Mouse (Mus musculus) neutrophil, adult 65 days (primary cell): ENCODE measurements around the gene Ss18l2. TPM values are rescaled to one million over a fixed set of nuclear protein-coding genes. Genes with fewer than 3 reads are reported as not detected.

Experiments
- total RNA-seq: library from RNA; stranded (reverse); gene quantifications from 2 replicates; pipeline ENCODE4 v1.2.4, GENCODE M21; 2023

The Ss18l2 gene
- total RNA-seq = 18.0 and 18.3 TPM in 2 replicates

GRCm38 (mm10) chr9:121709898-121710583 is at the start of gene Ss18l2:
Gene Ss18l2, plus strand, starts transcription at chr9:121710329.

GRCm38 (mm10) chr9:121704646-121705625 is 5.2 kb upstream of the Ss18l2 start, which contains the start of gene Sec22c:
Gene Sec22c, minus strand, starts transcription at chr9:121705490.

GRCm38 (mm10) chr9:121718792-121719318 is 8.7 kb downstream of the Ss18l2 start, which contains the start of gene Nktr:
Gene Nktr, plus strand, starts transcription at chr9:121719169.

GRCm38 (mm10) chr9:121759091-121760081 is 49.3 kb downstream of the Ss18l2 start, which contains the start of gene Zfp651:
Gene Zfp651, plus strand, starts transcription at chr9:121759330.

Other genes starting within 250 kb of the Ss18l2 start
- gene Cck, start 214.6 kb upstream of the Ss18l2 start, total RNA-seq = not detected in 2 replicates
- not detected in 2 replicates for gene Lyzl4, start 68.2 kb upstream of the Ss18l2 start, total RNA-seq
- 0.18 and 1.1 TPM in 2 replicates for gene Vipr1, start 67.6 kb upstream of the Ss18l2 start, total RNA-seq
- gene Sec22c, start 4.8 kb upstream of the Ss18l2 start, total RNA-seq = 35.5 and 40.5 TPM in 2 replicates
- 270 and 434 TPM in 2 replicates for gene Nktr, start 8.8 kb downstream of the Ss18l2 start, total RNA-seq
- 0.41 and 0.75 TPM in 2 replicates for gene Zfp651, start 49.0 kb downstream of the Ss18l2 start, total RNA-seq
- gene Klhl40, start 67.3 kb downstream of the Ss18l2 start, total RNA-seq = not detected in 2 replicates
- gene Hhatl, start 82.2 kb downstream of the Ss18l2 start, total RNA-seq = not detected in 2 replicates
- gene Ccdc13, start 129.1 kb downstream of the Ss18l2 start, total RNA-seq = not detected in 2 replicates
- gene Higd1a, start 148.0 kb downstream of the Ss18l2 start, total RNA-seq = 26.3 and 31.1 TPM in 2 replicates
- gene Ackr2, start 188.0 kb downstream of the Ss18l2 start, total RNA-seq = not detected in 2 replicates
- not detected in 2 replicates for gene Cyp8b1, start 206.0 kb downstream of the Ss18l2 start, total RNA-seq
- gene Fam198a, start 240.7 kb downstream of the Ss18l2 start, total RNA-seq = not detected in 2 replicates